Mouse (Mus musculus) c-Kit-positive CD71-positive TER-119-negative erythroid progenitor cells, embryonic 14.5 days (primary cell): Measurements from ENCODE around the gene Gemin5.

ENCODE experiments used
- DNase-seq: peaks from one replicate; pipeline ENCODE4 v3.0.0-alpha.2; 2013; ENCODE audit warnings: low read depth

Gene Gemin5

DNA sequence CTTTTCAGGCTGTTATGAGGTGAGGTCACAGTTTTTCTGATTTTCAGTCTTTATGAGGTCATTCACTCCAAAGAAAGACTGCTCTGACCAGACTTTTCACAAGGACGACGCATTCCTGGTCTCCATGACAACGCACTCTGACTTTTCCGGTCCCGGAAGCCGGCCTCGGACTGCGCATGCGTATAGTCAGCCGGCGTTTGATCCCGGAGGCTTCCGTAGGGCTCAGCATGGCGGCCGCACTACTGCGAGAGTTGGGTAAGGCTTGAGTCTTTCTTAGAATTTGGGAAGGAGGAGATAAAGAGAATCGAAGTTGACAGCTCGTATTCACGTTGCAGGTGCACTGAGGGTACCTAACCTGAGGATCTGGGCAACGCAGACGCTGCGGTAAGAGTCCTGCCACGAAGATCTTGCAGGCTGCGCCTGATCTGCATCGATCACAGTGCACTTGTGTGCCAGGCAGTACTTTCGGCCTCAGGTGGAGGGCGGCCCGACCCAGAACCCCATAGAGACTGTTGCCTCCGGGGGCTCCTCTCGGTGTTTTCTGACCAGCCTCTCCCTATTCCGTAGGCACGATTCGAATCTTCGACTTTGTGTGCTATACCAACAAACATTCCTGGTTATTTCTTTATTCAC is 3.2 kb upstream of the Gemin5 start, which contains the start of gene Mrpl22:
TSS of gene Mrpl22 (plus strand) at position 203 of the 633 bp plus-strand sequence.
- DNase-seq = peak; percentile 96

DNA sequence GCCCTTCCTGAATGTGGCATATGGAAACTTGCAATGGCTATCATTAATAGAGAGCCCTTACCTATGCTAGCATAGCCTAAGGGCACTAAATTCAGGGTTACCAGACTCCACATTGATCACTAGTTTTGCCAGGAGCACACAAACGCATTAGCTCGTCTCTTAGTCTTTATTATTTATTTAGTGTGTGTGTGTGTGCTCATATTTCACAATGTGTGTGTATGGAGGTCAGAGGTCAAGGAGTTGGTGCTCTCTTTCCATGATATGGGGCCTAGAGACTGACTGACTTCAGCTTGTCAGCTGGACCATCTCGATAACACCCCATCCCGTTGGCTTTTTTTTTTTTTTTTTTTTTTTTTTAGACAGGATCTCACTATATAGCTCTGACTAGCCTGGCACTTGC is 1.3 kb upstream of the Gemin5 start:
- DNase-seq = no peak

DNA sequence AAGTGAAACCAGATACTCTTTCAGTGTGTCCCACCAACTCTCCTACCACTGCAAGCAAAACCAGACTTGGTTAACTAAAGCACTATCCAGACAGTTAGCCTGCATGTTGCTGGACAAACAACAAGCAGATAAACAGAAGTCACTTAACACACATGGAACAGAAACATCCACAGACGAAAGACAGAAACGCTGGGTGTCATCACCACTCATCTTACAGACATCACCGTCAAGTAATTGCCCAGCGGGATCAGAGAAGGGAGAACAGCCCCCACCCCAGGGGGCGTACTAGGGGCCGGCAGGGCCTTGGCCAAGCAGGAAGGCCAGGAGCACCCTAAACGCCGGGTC is 545 bp downstream of the Gemin5 start:
- DNase-seq = no peak

DNA sequence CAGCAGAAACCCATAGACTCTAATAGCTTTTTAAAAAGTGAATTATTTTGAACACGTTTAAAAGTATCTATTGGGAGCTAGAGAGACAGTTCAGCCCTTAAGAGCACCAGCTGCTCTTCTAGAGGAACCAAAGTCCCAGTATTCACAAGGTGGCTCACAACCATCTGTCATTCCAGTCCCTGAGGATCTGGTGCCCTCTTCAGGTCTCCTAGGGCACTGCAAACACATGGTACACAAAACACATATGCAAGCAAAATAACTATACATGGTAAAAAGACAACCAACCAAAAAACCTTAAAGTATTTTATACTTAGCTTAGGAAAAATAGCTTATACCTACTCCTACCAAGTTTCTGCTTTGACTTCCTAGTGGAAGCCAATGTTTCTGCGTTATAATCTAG is 3.3 kb downstream of the Gemin5 start:
- peak; percentile 38 for DNase-seq

DNA sequence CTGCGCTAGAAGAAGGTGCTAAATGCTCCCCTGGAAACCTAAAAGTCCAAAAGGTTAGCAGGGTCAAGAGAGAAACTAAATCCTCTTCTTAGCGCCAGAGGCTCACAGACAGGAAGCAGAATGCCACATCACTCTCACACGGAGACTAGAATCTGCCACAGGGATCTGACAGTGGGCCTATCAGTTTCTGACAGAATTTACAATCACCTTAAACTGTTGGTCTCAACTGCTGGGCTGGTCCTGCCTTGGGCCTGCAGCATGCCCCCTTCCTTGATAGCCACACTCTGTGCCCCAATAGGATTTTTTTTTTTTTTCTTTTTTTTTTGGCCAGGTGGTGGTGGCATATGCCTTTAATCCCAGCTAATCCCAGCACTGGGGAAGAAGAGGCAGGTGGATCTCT is 11.5 kb downstream of the Gemin5 start:
- DNase-seq = no peak

DNA sequence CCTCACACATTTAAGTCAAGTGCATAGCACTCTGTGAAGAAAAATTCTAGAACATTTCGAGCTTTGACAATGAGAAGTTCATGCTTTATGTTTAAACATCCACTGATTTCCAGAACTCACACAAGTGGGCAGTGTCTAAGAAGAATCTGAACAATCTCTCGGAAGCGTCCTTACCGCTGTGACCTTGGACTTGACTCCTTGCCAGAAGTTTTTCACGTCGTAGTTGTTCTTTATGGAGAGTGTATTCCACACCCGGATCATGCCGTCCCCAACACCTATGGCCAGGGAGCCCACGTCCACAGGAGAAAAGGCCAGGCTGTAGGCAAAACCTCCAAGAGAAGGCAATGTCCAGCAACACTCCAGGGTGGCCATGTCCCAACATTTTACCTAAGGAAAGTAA is 12.9 kb downstream of the Gemin5 start:
- DNase-seq = no peak

DNA sequence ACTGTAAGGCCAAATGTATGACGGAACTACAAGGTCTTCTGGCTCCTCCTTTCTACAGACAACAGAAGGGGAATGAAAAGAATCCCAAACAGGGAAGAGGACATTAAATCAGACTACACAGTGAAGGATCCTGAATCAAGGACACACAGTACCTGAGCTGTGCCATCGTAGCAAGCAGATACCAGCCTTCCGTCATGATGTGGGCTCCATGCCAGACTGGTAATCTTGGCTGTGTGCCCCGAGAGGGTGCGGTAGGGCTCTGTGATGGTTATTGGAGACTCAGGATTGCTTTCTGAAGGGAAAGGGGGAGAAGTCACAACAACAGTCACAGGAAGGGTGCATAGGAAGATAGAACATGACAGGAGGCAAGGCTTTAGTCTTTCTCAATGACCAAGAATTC is 22.1 kb downstream of the Gemin5 start:
- DNase-seq = no peak

DNA sequence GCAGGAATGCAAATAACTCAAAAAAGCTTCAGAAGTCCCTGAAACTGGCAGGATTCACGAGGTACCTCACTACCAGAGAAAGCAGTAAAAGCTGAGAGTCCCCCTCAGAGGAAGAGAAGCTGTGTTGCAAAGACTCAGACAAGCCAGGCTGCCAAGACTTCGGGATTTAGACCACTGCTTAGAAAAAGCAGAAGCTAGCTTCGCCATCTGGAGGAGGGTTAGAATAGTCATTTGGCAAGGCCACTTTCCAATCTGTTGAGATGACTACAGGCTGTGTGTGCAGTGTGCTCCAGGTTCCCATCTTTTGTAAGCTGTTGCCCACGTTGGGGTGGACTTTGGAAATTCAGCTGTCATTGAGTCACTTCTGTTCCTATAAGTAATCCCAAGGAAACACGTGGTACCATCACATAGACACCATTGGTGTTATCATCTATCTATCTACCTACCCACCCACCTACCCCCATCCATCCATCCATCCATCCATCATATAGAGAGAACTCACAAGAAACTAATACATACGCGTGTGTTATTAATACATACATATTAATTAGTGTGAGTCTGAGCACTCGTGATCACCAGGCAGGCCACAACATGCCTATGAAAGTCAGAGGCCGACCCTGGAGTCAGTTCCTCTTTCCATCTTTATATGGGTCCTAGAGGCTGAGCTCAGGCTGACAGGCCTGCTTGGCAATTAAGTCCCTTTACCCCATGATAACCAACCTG is 24.5 kb downstream of the Gemin5 start:
- no peak for DNase-seq

DNA sequence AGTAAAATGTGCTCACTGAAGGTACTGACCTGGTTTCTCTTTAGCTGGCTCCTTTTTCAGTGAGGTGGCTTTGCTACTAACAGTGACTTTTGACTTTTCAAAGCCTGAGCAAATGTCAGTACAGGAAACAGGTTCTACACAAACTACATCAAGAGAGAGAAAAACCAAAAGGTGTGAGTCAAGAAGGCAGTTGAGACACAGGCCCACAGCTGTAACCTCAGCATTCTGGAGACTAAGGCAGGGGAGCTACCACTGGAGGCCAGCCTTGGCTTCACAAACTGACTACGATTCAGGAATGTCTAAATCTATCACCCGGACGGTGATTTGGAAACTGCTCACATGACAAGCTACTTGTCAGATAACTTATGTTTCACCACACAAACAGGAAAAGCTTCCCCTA is 28.9 kb downstream of the Gemin5 start:
- no peak for DNase-seq

DNA sequence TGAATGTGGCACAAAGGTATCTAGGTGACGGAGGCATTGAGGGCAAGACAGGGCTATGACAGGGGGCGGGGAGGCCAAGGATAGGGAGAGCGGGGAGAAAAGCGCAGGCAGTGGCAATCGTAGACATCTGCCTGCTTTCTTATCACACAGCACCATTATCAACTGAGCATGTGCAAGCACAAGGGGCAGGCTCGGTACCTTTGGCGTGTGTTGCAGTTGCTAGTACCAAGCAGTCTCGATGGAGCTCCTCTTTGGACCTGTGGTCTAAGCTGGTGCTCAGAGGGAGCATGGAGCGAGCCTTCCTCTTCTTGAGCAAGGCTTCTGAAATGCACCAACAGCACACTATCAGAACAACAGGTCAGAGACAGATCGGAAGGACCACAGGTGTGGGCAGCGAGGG is 29.5 kb downstream of the Gemin5 start:
- DNase-seq = no peak

DNA sequence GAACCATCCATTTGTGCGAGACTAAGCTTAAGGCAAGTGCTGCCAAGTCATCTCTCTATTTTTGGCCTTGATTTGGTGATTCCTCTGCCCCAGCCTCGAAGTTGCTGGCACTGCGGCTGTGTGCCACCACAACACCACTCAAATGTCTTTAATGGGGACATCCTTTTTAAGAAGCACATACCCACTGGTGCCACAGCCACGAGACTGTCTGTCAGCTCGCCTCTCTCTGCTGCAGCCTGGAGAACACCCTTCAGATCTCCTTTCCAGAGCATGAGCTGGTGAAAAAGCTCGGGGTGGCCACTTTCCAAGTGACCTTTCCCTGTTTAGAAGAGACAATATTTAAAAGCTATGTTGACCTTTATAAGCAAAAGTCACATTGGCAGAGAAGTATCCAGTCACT is 31.7 kb downstream of the Gemin5 start:
- DNase-seq = no peak

DNA sequence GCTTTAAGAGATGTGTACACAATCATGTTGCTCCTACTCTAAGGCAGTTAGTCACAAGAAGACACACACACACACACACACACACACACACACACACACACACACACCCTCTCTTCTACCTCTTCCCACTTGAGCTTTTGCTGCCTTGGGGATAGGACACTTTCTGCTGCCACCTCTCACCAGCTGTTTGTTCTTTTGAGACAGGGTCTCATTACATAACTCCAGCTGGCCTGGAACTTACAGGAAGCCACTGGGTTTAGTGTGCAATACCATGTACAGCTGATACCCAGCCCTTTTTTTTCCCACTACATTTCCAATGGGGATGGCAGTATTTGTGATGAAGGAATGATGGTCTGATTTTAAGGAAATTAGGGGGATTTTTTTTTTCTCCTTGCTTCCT is 33.0 kb downstream of the Gemin5 start:
- no peak for DNase-seq

DNA sequence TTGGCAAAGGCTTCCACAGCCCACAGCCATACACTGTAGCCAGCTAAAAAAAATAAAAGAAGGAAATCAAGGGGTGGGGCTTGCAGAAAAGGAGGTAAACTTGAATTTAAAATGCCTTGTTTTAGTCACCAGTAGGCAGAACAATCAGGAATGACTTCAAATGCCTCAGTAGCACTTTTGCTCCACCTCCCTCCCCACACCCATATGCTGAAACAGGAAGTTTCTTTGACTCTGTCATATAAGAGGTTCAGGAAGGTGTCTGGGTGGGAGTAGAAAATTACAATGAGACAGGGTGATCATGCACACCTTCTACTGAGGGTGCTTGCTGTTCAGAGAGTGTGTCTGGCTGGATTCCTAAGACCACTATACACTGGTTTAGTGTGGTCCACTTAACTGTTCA is 33.5 kb downstream of the Gemin5 start:
- no peak for DNase-seq

DNA sequence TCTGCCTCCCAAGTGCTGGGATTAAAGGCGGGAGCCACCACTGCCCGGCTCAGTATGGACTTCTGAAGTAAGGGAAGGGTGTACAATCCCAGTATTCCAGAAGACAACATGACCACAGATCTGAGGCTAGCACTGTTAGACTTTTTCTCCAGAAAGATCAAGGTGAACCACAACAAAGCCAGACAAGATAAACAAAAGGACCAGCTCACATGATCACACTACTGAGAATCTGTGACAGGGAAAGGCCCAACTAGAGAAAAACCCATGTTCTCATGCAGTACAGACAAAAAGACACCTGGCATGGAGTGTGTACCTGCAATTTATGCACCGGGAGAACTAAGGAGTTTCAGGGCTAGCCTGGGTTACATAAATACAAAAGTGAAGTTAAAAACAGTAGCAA is 36.3 kb downstream of the Gemin5 start:
- DNase-seq = no peak

DNA sequence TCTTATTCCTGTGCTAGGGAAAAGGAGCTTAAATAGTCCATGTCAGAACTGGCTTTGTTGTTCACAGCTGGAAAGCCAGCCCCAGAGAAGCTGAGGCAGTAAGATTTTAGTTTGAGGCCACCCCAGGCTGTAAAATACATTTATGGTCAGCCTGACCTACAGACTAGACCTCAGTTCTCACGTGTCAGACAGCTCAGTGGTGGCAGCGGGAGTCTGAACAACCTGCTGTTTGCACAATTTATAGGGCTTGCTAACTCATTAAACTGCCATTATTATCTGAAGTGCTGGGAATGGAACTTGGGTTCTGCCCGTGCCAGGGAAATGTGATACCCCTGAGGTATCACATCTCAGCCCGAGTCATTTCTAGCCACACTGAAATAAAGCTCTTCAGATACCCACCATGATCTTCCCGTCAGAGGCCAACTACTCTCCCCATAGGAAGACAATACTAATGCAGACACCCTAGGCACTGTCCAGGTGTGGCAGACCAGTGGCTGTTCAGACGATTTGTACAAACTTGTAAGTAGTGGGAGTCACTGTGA is 39.0 kb downstream of the Gemin5 start:
- DNase-seq = no peak

DNA sequence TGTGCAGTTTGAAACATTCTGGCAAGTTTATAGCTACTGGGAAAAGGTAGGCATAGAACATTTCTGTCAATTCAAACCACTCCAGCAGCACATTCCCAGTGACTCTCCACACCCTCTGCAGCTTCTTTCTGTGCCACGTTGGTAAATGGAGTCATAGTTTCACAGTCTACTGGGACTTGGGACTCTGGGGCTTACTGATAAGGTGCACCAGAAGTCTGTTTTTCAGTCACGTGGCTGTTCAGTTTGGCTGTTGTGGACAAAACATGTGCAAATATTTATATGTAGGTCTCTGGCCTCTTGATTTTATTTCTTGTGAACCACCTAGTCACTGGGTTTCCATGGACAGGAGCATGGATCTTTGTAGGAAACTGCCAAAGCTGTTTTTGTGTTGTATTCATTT is 40.8 kb downstream of the Gemin5 start:
- DNase-seq = peak; percentile 70

DNA sequence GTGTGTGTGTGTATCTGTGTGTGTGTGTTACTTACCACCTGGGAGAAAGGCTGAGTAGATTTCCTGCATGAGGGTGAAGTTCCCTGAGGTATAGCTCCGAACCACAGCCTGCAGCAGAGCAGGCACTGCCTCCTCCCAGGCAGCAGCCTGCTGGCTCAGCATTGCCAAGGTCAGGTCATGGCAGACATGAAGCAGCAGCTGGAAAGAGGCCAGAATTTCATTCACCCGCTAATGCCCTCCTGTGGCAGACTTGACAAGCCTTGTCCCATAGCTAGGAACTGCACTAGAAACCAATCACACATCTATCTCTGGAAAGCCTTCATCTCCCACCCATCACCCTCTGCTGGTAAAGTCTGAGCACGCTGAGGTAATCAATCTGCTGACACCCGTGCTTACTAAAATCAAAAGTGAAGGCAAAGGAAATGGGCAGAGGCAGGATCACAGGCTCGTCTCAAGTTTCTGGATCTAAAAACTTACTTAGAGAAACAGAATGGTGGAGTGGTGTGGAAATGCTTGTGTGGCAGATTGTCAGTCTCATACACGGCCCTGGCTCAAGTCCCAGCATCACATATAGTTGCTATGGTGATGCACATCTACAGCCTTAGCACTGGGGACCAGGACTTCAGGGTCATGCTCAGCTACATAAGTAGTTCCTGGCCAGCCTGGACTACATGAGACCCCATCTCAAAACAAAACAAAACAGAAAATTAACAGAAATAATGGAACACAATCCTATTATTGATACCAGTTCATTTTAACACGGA is 41.8 kb downstream of the Gemin5 start:
- DNase-seq = no peak

DNA sequence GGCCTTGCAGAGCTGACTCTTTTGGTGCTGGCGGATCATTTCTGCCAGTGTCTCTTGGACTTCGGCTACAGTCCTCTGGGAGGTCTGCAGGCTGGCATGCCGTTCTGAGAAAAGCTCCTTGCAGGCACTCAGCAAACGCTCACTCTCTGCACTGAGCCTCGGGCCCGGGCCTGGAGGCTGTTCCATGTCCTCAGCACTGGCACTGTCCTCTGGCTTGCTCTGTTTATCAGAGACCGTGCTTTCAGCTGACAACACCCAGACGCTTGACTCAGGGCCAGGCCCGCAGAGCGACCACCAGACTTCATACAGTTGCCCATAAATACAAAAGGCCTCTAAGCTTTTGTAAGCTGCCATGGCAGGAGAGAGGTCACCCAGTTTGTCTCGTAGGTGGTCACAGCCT is 43.3 kb downstream of the Gemin5 start:
- no peak for DNase-seq

DNA sequence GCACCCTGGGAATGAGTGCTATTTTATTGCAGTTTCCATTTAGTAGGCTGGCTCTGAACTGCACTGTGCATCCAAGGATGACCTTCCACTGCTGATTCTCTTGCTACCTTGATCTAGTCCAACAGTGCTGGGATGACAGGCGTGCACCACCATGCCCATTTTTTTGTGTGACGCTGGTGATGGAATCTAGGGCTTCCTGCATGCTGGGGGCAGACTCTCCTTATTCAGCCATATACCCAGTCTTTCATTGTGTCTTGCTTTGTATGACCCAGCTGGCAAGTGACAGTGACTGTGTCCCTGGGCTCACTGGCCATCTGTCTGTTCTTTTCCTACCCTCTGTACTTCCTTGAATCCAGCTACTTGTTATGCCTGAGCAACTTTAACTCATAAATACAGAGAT is 44.6 kb downstream of the Gemin5 start:
- DNase-seq = no peak

DNA sequence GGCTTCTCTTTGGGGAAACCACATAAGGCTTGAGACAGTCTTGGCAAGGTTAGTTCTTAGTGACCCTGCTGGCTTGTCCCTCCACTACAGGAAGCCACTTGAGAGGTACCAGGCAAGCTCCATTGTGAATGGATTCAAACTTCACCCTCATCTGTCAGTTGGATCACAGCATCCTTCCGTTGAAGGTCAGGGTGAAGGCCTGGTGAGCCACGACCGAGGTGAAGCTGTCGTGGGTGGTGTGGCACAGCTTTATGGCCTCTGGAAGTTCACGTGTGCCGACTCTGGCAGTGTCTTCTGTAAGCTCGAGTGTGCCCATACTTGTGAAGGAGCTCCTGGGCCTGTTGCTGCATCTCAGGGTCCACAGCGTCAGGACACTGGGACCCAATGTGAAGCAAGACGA is 47.0 kb downstream of the Gemin5 start:
- no peak for DNase-seq

DNA sequence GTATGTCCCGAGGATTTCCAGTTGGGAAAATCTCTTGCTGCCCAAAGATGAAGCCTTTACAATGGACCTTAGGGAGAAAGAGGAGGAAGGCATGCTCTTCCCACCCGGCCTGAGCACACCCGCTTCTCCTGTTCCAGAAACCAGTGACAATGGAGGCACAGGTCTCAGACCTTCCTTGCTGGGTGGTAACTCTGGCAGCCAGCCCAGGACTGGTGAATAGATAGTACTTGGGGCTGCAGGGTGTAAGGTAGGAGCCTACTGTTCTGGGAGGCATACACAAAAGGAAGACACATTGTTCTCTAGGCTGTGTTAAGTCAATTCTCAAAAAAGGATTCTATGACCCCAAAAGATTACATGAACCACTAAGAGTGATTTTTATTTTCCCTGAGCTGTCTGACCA is 47.7 kb downstream of the Gemin5 start:
- DNase-seq = no peak

DNA sequence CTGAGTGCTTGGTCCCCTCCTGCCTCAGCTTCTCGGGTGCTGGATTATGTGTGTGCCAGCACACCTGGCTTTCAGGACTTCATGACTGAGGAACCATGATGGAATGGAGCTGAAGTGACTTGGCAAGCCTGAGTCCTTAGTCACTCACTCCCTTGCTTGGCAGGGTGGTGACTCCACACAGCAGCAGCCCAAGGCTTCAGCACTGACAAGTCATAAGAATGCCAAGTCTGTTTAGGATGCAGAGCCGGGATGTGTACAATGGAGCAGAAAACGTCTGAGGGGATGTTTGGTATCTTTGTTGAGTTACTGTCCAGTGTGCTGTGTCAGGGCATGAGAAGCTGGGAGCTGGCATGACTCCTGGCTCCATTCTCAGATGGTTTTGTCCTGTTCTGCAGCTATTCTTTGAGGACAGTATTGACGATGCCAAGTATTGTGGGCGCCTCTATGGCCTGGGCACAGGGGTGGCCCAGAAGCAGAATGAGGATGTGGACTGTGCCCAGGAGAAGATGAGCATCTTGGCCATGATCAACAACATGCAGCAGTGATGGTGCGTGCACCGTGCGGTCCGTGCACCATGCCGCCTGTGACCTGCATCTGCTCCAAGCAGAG is 51.2 kb downstream of the Gemin5 start:
- DNase-seq = no peak

DNA sequence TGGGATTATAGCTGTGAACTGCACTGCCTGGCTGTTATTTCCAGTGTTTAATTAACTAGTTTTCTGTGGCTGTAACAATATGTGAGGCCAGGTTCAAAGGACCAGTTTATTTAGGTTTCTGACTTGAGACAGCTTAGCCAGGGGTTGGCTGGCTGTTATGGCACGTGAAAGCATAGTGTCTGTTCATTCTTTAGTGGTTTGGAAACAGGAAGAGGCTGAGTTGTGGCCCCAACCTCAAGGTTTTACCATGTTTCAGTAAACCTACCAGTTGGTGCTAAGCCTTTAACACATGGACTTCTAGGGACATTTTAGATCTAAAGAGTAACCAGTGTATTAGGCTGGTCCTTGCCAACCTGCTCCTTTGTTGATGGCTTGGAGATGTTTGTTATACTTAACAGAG is 51.8 kb downstream of the Gemin5 start:
- no peak for DNase-seq
